Mouse (Mus musculus): Measurements from ENCODE around the gene Atp6v0c.
"Not testable (repeated sequence)": the region's sequence is repeated elsewhere in the genome, so short reads cannot be mapped to it uniquely, and the experiment has no call there.

The Atp6v0c gene

GRCm38 (mm10) chr17:24157121-24157520, 12.4 kb downstream of the Atp6v0c start:
- no peak for DNase-seq (ENCODE audit: low spot score in 2 of 2)

GRCm38 (mm10) chr17:24156394-24156793, 13.1 kb downstream of the Atp6v0c start:
- DNase-seq (ENCODE audit: low spot score in 2 of 2): no peak

- no peak for DNase-seq (ENCODE audit: low spot score in 2 of 2)
These were observed 13.8 kb downstream of the Atp6v0c start for GRCm38 (mm10) chr17:24155742-24156141.

GRCm38 (mm10) chr17:24154463-24154862, 15.0 kb downstream of the Atp6v0c start:
- no peak for DNase-seq (ENCODE audit: low spot score in 2 of 2)

GRCm38 (mm10) chr17:24151890-24152563, 17.5 kb downstream of the Atp6v0c start:
- DNase-seq (ENCODE audit: low spot score in 2 of 2): peak; percentile 71 to 78

GRCm38 (mm10) chr17:24151382-24151781, 18.1 kb downstream of the Atp6v0c start:
- DNase-seq (ENCODE audit: low spot score in 2 of 2): no peak

GRCm38 (mm10) chr17:24150824-24151223, 18.7 kb downstream of the Atp6v0c start, which contains the start of gene Pdpk1:
Gene Pdpk1 (minus strand): TSS chr17:24150924.
- no peak for DNase-seq (ENCODE audit: low spot score in 2 of 2)

- DNase-seq (ENCODE audit: low spot score in 2 of 2): no peak
These were observed 20.1 kb downstream of the Atp6v0c start for GRCm38 (mm10) chr17:24149421-24149820.

GRCm38 (mm10) chr17:24142897-24143296, 26.6 kb downstream of the Atp6v0c start:
- DNase-seq (ENCODE audit: low spot score in 2 of 2): no peak

GRCm38 (mm10) chr17:24141425-24141920, 28.0 kb downstream of the Atp6v0c start:
- DNase-seq (ENCODE audit: low spot score in 2 of 2): peak; percentile 94 to 97

- peak in 1 of 2 experiments; percentile 10 for DNase-seq (ENCODE audit: low spot score in 2 of 2)
These were observed 28.6 kb downstream of the Atp6v0c start for GRCm38 (mm10) chr17:24140845-24141424.

GRCm38 (mm10) chr17:24139968-24140367, 29.5 kb downstream of the Atp6v0c start:
- DNase-seq (ENCODE audit: low spot score in 2 of 2): no peak

- DNase-seq (ENCODE audit: low spot score in 2 of 2): no peak
These were observed 30.2 kb downstream of the Atp6v0c start for GRCm38 (mm10) chr17:24139256-24139655.

- no peak for DNase-seq (ENCODE audit: low spot score in 2 of 2)
These were observed 32.1 kb downstream of the Atp6v0c start for GRCm38 (mm10) chr17:24137226-24137880.

- DNase-seq (ENCODE audit: low spot score in 2 of 2): no peak
These were observed 35.4 kb downstream of the Atp6v0c start for GRCm38 (mm10) chr17:24134062-24134461.

GRCm38 (mm10) chr17:24132919-24133318, 36.6 kb downstream of the Atp6v0c start:
- DNase-seq (ENCODE audit: low spot score in 2 of 2): not testable (repeated sequence)

- DNase-seq (ENCODE audit: low spot score in 2 of 2): no peak
These were observed 37.9 kb downstream of the Atp6v0c start for GRCm38 (mm10) chr17:24131570-24131969.

GRCm38 (mm10) chr17:24129246-24129645, 40.3 kb downstream of the Atp6v0c start:
- DNase-seq (ENCODE audit: low spot score in 2 of 2): not testable (repeated sequence)

GRCm38 (mm10) chr17:24127592-24127991, 41.9 kb downstream of the Atp6v0c start:
- DNase-seq (ENCODE audit: low spot score in 2 of 2): no peak

- no peak for DNase-seq (ENCODE audit: low spot score in 2 of 2)
These were observed 42.7 kb downstream of the Atp6v0c start for GRCm38 (mm10) chr17:24126801-24127200.

GRCm38 (mm10) chr17:24119446-24119845, 50.1 kb downstream of the Atp6v0c start:
- no peak for DNase-seq (ENCODE audit: low spot score in 2 of 2)
